Mouse (Mus musculus): ENCODE data around the gene Hist2h2bb.

DNA sequence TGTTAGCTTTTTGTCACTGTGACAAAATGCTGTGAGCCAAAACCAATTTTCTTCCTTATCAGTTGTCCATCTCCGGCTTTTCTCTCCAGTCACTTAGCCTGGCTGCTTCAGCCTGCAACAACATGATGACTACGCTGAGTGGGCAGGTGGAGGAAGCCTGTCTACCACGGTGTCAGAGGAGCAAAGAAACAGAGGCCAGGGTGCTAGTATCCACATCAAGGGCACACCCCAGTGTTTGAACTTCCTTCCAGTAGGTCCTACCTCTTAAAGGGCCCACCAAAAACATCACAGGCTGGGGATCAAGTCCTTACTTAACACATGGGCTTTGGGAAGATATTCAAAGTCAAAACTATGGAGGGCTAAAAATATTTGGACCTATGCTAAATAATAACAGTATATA lies 39.9 kb downstream of the Hist2h2bb start:
- TF ChIP-seq CTCF (IDR thresholded peaks at IDR 0.05; ENCODE audit: low read depth) (no peak), EP300 (IDR thresholded peaks at IDR 0.05; ENCODE audit: low read depth) (no peak)
